Mouse (Mus musculus) thymus, postnatal 36 days (tissue): Measurements from ENCODE around the gene C130050O18Rik.

Source experiments
- DNase-seq, 2 experiments: peaks; one replicate each; pipeline ENCODE4 v3.0.0; 2022; ENCODE audit warnings: mixed read lengths in 2 of 2

Gene C130050O18Rik

DNA sequence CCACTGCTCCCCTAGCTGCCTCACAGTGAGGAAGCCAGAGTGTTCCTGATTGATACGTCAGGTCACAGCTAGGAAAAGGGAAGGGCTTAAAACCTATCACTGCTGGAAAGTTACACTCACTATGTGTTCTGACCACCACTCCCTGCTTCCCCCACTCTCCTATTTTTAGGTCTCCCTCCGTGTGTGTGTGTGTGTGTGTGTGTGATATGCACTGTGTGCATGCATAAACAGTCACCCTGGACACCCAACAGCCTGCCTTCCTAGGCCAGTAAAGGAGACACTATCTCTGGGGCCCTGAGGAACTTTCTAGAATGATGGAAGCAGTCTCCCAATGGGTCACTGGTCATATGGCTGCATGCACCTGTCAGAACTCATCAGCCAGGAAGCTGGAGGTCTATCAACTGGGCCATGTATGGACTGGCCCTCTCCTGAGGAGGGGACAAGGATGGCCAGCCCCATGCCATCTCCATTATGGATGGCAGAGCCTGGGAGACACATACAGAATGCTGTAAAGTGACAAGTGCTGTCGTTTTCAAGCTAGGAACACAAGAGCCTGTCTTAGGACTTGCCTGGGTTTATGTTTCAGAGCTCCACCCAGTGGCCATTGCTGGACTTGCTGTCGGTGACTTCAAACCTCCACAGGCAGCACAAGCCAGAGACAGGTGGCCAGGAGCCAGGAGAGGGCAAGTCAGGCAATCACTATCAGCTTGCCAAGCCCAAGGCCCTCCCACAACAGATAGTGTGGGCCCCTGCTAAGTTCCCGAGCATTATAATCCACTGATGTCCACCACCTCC, 6.9 kb upstream of the C130050O18Rik start:
- peak; percentile 86 to 90 for DNase-seq

DNA sequence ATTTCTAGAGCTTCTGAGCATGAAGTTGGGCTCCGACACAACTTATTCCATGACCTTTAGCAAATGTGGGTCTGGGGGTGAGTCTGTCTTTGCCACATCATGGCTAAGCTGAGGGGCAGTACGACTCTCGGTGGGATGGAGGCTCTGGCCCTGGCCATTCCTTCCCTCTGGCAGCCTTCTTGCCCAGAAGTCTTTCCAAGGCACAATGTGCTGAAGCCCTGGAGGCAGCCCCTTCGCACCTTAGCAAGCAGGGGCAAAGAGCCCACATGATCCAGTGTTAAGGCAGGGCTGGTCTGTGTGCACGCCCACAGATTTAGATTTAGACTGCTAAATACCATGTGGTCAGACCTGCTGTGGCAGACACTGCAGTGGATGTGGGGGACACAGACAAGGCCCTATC, 6.3 kb upstream of the C130050O18Rik start:
- DNase-seq: no peak

DNA sequence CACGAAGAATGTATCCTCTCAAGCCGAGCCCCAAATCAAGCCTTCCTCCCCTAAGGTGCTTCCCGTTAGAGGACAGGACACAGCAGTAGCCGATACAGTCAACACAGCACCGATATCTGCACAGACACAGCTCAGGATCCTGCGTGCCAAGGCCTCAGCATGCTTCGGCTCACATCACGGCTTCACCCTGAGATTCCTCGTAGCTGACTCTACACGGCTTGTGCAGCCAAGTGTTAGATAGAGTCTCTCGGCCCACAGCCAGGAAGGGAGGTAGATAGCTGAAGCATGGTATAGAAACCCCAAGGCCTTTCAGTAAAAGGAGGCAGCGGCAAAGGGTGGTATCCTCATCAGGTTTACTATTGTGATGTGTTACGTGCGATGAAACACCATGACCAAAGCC, 5.1 kb upstream of the C130050O18Rik start:
- DNase-seq: no peak

DNA sequence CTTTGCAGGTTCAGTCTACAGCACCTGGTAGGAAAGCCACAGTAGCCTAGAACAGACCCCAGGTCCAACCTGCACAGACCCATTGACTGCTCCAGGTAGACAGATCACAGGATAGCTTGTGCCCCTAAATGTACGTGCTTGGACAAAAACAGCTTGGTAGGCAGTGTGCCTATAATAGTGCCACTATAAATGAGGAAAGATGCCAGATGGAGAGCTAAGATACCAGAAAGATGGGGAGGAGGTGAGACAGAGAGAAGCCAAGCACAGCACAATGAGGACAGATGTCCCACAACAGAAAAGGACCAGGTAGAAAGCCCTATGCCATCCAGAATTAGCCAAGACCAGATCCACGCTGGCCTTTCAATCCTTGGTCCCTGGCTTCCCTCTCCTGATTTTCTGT, 3.0 kb upstream of the C130050O18Rik start:
- DNase-seq: no peak

DNA sequence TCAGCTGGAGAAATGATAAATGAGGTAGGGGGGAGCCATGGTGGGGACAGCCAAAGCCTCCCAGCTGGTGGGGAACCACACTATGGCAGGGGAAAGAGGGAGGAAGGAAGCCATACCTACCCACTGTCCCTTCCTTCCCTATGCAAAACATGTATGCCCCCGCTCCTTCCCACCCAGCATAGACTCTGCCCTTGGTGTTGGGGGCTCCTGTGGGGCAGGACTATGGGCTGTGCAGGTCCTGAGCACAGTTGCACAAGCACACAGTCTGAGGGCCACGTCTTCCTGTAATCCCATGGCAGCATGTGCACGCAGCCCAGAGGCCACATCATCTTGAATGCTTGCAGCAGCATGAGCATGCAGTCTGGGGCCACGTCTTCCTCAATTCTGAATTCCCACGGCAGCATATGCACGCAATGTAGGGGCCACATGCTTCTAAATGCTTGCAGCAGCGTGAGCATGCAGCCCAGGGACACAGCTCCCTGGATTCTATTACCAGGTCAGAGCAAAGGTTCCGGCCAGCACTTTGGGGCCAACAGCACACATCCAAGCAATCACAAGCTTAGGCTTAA, 1.3 kb upstream of the C130050O18Rik start:
- DNase-seq: no peak

DNA sequence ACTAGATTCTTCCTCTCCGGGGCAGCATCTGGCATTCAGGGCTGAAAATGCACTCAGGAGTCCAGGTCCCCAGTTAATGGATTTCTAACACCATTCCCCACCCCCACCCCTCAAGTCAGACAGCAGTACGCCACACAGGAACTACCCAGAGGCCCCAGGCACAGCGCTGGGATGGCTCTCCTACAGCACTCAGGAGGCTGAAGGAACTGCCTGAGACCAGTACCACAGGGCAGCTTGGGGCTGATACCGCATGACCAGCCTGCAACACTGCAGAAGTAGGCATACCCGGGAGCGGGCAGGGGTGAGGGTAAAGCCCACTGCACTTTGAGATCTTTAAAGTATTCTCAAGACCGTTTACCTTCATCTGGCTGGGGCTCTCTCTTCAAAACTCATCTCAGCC, 398 bp downstream of the C130050O18Rik start:
- no peak for DNase-seq

DNA sequence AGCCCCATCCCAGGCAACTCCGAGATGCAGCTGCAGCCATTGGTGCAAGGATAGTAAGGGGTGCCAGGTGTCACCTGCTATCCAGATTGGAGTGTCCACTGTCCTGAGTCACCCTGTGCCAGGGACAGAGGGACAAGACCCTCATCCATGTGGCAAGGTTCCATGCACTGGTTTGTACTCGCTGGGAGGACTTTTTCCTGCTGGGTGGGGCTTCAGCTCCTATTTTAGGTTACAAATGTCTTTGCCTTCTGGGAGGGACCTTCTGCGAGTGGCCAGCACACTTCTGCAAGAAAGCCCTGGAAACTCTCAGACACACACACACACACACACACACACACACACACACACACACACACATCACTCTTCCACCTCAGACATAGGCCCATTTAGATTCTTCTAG, 873 bp downstream of the C130050O18Rik start:
- DNase-seq: no peak

DNA sequence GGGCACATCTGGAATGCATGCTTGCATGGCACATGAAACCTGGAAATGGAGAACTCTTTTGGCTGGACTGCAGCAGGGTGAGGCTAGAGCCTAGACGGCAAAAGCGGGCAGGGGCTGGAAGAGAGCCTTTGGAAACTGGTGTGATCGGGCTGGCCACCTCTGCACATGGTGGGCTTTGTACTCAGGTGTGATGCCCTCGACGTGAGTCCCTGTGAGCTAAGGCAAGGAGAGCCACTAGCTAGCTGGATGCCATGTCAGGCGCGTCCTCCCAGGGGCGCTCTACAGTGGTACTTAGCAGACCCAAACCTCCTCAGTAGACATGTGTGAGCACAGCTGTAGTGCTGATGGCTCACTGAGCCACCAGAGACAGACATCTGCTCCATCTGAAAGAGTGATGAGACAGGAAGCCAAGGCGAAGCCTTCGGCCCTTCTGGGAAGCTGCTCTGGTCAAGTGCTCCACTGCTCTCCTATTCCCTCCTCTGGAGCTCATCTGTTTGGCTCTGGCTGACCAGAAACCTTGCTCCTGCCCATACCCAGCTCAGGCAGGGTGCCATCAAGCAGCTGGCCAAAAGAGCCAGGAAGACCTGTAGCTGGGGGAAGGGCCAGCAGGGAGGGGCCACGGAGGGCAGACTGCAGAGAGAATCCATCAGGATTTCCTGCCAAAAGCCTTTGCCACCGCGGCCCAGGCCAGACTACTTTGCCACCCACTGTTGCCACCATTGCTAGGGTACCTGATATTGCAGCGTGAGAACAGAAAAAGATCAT, 2.2 kb downstream of the C130050O18Rik start:
- DNase-seq: no peak

DNA sequence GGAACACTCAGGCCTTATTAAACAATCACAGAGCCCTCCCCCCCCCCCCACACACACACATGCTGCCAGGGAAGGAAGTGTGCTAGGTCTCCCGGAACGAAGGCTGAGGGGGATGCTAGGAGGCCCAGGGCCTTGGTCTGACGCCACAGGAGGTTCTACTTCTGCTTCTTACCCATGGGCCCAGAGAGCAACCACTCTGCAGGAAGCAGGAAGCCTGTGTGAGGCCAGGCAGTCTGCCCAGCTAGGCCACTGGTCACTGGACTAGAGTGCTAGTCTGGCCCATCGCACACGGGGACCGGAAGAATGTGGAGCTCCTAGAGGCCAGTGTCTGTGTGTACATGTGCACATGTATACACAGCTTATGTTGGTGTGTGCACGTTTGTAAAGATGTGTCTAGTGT, 3.4 kb downstream of the C130050O18Rik start:
- DNase-seq: no peak

DNA sequence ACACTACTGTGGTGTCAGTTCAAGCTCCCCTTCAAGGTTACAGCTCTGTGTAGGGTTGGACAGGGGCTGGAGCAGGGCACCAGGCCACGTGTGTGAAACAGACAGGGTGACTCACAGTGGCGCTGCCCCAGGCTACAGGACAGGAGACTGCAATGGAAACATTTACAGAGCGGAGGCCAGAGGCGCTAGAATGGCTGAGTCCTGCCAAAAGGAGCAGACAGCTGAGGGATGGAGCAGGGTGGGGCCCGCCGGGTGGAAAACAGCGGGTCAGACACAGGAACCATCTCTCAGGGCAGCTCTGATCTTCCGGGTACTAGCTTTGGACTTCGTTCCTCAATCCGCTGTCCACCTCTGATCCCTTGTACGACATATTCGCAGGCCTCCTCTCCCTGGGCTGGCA, 4.3 kb downstream of the C130050O18Rik start:
- no peak for DNase-seq

DNA sequence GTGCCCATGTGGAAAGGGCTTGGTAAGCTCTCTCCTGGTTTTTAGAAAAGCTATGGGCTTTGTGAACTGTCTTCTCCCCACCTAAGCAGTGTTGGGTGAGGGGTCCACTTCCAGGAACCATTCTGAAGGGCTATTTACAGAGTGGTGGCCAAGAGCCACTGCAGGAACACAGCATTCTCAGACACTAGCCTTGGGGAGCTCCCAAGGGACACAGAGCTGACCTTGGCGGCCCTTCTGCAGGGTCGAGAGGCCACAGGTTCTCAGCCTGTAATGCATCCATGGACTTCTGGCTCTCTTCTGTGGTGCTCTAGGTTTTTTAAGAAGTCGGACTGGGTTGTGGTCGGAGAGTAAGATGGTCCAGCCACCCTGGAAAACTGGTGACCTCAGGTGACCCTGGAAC, 5.0 kb downstream of the C130050O18Rik start:
- DNase-seq: no peak

DNA sequence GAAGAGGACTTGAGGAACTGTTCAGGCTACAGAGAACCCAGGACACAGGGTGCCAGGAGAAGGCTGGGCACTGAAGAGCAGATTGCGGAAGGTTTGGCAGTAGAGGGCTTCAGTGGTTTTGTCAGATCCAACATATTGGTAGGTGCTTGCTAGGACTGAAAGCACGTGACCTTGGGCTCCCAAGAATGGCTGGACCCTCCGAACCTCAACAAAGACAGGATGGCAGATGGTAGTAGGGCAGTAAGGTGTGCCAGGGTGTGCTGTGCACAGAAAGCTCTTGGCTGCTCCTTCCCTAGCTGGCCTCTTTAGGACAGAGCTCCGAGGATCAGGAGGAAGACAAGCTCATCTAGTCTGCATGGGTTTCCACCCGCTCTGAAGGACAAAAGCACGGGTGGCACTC, 6.0 kb downstream of the C130050O18Rik start:
- no peak for DNase-seq

DNA sequence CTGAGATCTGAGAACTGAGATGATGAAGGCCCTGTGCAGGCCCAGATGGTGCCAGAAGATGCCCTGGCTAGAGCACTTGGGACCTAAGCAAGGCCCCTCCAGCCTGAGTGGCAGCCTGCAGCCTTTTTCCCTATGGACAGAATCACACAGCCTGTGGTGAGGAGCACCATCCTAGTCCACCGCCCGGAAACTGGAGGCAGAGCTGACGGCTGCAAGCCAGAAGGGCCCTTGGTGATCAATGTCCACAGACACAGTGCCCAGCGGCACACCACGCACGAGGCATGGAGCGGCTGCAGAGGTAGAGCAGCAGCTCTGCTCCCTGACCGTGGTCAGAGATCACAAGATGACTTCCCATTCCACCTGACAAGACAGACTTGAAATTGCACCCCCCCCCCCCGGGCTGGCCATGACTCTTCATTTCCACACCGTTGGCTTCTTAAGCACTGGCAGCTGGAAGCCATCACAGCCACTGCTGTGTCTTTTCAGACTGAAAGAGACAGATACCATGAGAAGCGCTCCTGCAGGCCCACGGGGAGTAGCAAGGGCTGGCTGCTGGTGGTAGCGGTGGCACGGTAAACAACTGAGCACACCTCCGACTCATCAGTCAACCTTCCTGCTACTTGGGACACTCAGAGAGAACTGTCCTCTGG, 6.7 kb downstream of the C130050O18Rik start:
- no peak for DNase-seq

DNA sequence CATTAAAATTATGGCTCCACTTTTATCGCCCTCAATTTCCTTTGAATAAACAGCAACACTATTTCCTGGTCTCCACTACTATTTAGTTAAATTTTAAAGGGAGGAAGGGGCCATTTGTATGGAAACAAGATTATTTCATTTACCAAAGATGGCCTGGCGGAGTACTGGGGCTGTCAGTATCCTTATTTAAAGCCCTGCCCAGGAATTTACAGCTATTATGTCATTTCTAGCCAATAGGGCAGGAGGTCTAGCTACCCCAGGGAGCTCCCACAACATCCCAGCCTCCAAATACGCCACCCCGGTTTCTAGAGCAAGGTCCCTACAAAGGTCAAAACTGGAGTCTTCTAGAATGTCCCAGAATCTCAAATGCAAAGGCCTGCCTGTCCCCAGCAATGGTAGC, 8.5 kb downstream of the C130050O18Rik start:
- DNase-seq: no peak

DNA sequence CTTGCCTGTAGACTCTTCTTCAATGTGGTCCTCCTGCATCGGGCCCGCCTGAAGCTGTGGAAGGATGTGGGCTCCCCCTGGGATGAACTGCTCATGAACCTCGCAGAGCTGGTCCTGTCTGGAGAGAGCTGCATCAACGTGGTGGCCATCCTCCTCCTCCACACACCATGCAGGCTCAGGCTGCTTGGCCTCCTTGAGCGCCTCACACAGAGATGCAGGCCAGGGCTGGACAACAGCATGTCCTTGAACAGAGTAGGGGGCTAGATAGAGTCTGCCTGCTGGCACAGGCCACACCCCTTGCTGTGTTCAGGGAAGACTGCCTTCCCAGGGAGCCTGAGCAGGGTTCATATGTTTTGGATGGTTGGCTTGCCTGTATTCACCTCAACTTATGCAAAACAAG, 9.9 kb downstream of the C130050O18Rik start:
- DNase-seq: no peak

DNA sequence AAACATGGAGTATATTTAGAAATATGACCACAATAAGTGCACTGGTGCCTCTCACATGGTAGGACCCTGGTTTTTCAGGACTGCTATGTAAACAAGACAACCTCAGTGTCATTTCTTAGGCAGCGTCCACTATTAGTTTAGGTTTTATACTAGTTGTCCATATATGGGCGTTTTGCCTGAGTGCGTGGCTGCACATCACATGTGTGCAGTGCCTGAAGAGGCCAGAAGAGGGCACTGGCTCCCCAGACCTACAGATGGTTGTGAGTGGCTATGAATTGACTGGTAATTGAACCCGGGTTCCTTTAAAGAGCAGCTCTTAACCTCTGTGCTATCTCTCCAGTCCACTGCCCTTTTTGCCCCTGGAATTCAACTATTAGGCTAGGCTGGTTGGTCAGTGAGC, 11.9 kb downstream of the C130050O18Rik start:
- peak; percentile 28 to 37 for DNase-seq

DNA sequence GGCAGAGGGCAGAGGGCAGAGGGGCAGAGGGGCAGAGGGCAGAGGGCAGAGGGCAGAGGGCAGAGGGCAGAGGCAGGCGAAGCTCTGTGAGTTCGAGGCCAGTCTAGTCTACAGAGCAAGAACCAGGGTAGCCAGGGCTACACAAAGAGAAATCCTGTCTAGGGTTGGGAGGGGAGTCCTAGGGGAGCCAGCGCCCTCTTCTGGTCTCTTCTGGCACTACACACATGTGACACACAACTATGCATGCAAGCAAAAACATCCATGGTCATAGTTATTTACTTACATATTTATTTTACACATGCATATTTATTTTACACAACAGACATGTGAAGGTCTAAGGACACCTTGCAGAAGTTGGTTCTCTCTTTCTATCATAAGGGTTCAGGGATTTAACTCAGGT, 12.4 kb downstream of the C130050O18Rik start:
- no peak for DNase-seq

DNA sequence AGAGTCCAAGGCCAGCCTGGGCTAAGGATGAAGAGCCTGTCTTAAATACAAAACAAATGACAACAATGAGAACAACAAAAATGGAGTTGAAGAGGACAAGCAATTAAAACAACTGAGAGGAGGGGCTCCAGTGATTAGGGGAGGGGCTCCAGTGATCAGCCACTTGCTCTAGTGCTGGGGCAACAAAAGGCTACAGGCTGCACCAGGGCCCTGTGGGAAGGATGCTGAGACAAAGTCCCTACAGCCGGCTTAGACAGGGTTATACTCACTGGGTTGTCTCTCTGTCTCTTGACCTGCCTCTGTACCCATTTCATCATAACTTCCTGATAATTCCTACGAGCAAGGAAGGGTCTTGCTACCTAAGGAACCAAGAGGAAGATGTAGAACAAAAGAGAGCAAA, 13.0 kb downstream of the C130050O18Rik start:
- no peak for DNase-seq

DNA sequence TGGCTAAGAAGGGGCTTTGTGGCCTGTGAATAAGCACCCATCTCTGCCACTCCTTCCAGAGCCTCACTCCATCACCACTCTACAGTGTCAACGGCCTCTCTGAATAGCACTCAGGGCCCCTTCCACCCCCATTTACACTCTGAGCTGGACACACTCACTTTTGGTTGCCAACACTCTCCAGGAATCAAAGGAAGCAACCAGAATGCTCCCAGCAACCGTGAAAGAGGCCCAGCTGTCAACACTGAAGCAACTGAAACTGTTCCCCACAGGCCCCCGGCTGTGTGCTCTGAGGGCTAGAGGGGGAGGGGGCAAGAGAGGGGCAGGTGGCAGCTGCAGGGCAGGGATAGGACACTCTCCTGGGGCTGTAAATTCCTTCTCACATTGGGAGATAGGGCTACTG, 13.6 kb downstream of the C130050O18Rik start:
- peak; percentile 55 to 79 for DNase-seq

DNA sequence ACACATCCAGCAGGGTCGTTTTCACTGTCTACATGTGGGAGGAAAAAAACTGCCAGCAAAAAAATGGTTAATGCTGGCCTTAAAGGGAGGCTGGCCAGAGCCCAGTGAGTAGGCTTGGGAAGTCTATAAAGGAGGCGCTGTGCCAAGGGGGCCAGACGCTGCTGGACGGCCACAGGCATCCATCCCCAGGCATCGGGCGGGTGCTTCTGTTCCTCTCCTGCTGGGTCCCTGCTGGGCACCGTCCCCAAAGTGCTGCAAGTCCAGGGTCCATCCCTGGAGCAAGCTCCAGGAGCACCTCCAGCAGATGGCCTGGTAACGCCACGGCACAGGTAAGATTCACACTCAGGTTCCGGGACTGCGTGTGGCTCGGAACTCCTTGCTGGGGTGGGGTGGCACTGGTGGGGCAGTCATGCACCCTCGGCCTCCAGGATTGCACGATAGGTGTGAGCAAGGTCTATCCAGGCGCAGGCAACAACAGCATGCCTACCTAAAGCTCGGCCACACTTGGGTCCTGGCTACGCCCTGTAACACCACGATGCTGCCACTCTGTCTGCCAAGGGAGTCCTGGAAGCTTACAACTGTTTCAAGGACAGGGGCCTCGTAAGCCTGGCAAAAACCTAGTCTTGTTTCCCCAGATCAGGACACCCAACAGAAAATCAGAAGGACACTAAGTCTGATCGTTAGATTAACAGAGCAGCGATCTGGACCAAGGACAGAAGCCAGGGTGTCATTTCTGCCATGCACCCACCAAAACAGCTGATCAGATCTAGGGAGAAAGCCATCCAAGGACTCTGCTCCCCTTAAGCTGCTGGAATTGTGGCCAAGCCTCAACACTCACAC, 18.2 kb downstream of the C130050O18Rik start, which contains the start of gene Gper1:
Gene Gper1 (plus strand): TSS at position 126 of the 840 bp plus-strand sequence.
- DNase-seq: no peak

DNA sequence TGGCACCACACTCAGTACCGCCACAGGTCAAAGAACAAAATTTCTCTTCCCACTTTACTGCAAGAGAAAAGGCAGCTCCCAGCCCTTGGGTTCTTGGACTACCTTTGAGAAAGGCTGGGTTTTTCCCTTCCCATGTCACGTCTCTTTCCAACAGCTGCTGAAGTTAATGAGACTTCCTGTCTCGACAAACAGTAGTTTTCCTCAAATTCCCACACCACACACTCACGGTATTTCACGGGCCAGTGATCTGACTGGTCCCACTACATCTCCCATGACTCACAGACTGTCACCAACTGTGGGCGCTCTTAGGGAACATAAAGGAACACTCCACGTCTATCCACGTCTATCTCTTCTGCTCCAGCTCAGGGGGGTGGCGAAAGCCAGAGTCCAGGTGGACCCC, 20.1 kb downstream of the C130050O18Rik start:
- no peak for DNase-seq

DNA sequence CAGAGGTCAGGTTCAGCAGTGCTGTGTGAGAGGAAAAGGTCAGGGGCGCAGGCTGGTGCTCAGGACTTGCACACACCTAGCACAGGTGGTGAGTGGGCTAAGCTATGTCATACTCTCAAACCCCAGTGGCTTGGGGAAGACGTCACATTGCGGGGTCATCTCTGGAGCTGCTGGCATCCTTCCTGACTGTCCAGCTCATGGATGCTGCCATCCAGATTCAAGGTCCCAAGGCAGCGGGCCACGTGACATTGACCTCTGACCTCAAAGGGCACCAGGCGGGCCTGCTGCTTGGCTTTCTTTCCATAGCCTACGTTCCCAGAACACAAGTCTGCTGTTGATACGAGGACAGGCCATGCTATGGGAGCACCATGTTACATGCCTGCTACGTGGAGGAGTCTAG, 21.9 kb downstream of the C130050O18Rik start:
- no peak for DNase-seq
